Mouse (Mus musculus) neutrophil, adult 5-6 weeks (primary cell): ENCODE measurements around the gene Esr1. TPM values are rescaled to one million over a fixed set of nuclear protein-coding genes. Genes with fewer than 3 reads are reported as not detected.
"Not testable (repeated sequence)": the region's sequence is repeated elsewhere in the genome, so short reads cannot be mapped to it uniquely, and the experiment has no call there.

ENCODE experiments used
- ATAC-seq: fragments of 151-379, 151-347 bp; 2 replicates; pipeline ENCODE4 v1.8.0; 2017; ENCODE audit warnings: mild to moderate bottlenecking, moderate TSS enrichment; ENCODE audit not compliant: insufficient number of reproducible peaks, poor library complexity, low FRiP score, severe bottlenecking; ENCODE audit errors: extremely low read depth
- total RNA-seq: library from RNA; stranded (forward); fragments of 200-1000 nt; gene quantifications from 2 replicates; pipeline ENCODE4 v1.2.3, GENCODE M21; 2017

Gene Esr1
- total RNA-seq, 1 experiment from 2014 or later = 2.2 TPM

GRCm38 (mm10) chr10:4671876-4672275 lies 60.5 kb downstream of the Esr1 start:
- no peak for ATAC-seq

DNA sequence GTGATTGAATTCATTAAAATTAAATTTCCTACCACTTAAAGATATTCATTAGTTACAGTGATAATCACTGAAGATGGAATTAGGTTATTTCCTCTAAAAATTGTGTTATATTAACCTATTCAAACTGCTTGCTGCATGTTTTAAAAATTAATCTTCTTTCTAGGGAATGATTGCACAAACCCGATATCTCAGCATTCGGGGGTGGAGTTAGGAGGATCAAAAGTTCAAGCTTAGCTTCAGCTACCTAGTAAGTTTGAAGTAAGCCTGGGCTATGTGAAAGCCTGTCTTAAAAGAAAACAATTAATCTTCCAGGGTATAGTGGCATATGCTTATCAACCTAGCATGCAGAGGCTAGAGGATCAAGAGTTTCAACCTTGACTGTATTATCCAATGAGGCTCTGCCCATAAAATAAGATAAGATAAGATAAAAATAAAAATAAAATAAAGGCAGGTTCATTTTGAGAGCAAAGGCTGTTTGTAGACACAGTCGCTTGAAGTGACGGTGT lies 62.0 kb downstream of the Esr1 start:
- ATAC-seq = no peak

DNA sequence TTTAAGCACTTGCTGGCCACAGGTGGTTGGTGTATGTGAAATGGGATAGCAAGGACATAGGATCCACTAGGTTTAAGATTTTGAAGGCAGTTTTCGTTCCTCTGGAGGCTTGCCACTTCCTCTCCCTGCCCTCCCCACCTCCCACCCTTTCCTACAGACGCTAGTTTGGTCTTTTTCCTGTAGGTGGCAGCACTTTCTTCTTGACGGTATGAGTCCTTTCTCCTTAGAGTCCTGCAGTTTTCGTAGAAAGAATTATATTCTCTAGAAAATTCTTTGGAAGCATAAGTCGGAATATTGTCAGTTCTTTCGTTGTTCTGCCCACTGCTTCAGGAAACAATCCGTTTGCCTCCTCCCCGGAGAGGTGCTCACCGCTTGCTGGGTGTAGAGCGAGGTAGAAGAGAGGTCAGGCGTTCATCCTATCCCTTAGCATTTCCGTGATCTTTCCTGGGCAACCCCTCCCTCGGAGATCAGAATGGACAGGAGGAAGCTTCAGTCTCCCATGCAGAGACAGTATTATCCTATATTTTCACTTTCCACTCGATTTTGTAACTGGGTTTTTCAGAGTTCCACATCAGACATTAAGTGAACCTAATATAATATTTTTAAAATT lies 63.7 kb downstream of the Esr1 start:
- ATAC-seq = peak; percentile 72

GRCm38 (mm10) chr10:4683106-4683505 lies 71.7 kb downstream of the Esr1 start:
- ATAC-seq = no peak

GRCm38 (mm10) chr10:4683711-4684265 lies 72.4 kb downstream of the Esr1 start:
- ATAC-seq = no peak

DNA sequence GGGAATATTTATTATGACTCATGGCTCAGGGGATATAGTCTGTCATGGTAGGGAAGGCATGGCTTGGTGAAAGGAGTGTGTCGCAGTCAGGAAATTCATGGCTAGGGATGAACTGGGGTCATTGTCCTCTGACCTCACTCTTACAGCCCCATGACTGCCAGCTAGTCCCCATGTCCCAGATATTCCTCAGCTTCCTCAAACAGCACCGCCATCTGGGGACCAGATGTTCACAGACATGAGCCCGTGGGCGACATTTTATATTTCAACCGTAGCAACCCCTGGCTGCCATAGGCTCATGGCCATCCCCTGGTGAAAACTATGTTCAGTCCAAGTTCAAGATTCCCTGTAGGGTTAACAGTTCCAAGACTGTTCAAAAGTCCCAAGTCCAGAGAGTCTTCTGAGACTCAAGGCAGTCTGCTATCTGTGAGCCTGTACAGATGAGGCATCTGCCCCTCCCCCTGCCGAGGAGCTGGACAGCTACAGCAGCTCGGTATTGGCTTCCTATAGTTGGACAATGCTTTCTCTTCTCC lies 83.0 kb downstream of the Esr1 start:
- no peak for ATAC-seq

GRCm38 (mm10) chr10:4709915-4710314 lies 98.5 kb downstream of the Esr1 start:
- no peak for ATAC-seq

GRCm38 (mm10) chr10:4711434-4711833 lies 100.0 kb downstream of the Esr1 start:
- no peak for ATAC-seq

- ATAC-seq = no peak
These were observed 100.9 kb downstream of the Esr1 start for GRCm38 (mm10) chr10:4712061-4712908.

DNA sequence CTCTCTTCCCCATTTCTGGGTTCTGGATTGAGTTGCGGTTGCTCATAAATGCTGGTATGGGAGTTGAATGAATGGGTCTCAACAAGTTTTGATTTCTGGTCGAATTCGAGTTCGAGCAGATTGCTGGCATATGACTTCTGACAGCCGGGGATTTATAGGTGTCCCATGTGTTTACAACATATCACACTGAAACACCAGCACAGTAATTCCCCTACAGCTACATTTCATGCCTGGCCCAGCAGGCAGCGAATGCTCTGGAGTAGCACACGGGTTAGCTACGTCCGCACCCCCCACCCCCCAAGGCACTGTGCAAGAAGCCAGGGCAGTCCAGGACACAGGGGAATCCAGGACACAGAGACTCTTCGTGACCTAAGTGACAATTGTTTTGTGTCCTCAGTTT lies 102.0 kb downstream of the Esr1 start:
- ATAC-seq = no peak

- ATAC-seq = no peak
These were observed 113.5 kb downstream of the Esr1 start for GRCm38 (mm10) chr10:4724851-4725250.

DNA sequence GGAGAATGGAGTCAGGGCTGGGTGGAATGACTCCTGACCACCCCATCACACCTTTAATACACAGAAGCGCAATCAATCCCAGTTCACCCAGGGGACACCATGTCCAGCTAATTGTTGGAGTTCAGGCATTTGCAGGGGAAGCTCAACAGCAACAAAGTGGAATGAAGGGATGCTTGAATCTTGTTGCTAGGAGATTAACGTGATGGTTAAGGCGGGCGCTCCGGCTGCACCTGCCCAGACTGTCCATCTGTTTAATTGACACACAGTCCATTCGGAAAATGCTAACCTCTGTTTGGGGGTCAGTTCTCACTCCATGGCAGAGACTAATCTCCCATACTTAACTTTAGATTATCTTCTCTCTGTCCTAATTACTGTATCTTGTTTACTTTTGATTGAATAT lies 114.7 kb downstream of the Esr1 start:
- no peak for ATAC-seq

DNA sequence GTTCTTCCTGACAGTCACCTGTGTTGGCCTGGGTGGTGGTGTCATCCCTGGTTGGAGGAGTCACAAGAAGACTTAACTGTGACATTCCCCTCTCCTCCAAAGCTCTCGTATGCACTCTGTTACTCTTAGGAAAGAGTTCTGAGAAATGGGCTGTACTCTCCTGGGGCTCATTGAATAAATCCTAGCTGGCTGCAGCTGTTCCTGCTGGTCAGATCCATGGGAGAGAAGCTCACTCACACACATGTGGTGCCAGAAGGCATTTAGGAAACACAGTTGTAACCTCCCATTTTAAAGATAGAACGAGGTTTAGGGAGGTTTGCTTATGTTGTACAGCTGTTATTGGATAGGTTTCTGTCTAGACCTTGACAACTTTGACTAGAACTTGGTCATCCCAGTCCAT lies 120.9 kb downstream of the Esr1 start:
- no peak for ATAC-seq

- ATAC-seq = no peak
These were observed 122.6 kb downstream of the Esr1 start for GRCm38 (mm10) chr10:4733987-4734386.

DNA sequence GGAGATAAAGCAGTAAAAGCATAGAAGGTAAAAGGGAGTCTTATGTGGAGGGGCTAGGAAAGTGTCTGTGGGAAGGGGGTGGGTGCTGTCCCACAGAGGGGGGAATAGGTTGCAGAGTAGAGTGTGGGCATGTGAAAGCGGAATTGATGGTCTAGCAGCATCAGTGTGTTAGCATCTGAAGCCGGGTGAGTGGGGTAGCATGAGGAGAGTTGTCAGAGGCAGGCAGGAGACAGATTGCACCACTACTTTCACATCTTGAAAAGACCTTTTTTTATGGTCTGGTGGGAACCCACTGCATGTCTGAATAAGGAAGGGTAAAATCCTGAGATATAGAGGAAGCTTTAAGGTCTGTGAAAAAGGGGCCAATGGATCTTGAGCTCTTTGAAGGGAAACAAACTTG lies 123.5 kb downstream of the Esr1 start:
- ATAC-seq = no peak

- ATAC-seq = no peak
These were observed 126.9 kb downstream of the Esr1 start for GRCm38 (mm10) chr10:4738311-4738710.

- not testable (repeated sequence) for ATAC-seq
These were observed 139.7 kb downstream of the Esr1 start for GRCm38 (mm10) chr10:4751091-4751490.

GRCm38 (mm10) chr10:4752977-4753376 lies 141.6 kb downstream of the Esr1 start:
- ATAC-seq = no peak

DNA sequence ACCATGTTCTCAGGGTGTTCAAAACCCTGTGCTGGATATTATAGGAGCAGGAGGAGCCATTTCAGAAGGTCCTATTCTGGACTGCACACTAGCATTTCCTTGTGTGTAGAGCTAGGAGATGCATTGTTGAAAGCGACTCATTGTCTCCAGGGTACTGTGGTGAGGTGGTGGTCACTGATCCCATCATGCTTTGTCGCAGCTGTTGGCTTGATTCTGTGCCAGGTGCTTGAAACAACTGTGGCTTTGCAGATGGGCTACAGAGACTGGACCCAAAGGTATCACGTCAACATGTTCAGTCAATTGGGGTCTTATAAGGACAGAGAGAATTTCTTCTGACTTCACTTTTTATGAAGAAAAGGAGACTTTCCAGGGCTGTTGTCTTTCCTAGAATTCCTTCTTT lies 164.1 kb downstream of the Esr1 start:
- no peak for ATAC-seq
